Mouse (Mus musculus) adrenal gland, postnatal 25 days (tissue): ENCODE measurements around the gene Slc1a5. TPM values are rescaled to one million over a fixed set of nuclear protein-coding genes. Genes with fewer than 3 reads are reported as not detected.

Source experiments
- DNase-seq: peaks from one replicate; pipeline ENCODE4 v3.0.0; 2021; ENCODE audit warnings: mixed read lengths
- total RNA-seq: library from RNA; stranded (reverse); gene quantifications from 2 replicates; pipeline ENCODE4 v1.2.3, GENCODE M21; 2021

Slc1a5 gene
- total RNA-seq, 1 experiment from 2014 or later = 99.0 TPM

DNA sequence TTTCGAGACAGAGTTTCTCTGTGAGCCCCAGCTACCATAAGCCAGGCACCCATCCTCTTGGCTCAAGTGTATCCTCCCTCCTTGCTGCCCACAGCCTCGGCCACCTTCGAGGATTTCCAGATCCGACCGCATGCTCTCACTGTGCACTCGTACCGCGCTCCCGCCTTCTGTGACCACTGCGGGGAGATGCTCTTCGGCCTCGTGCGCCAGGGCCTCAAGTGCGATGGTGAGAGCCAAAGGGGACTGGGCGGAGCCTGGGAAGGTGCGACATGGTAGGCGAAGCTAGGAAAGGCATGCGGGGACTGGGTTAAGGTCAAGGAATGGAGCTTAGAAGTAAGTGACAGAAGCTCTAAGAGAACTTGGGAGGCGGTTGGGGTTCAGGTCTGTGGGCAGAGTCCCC, 66.4 kb downstream of the Slc1a5 start:
- DNase-seq = no peak

Other genes starting within 250 kb of the Slc1a5 start
- gene Arhgap35, start 166.3 kb upstream of the Slc1a5 start, total RNA-seq = 74.8 and 76.1 TPM in 2 replicates
- gene Ceacam15, start 105.6 kb upstream of the Slc1a5 start, total RNA-seq = not detected in 2 replicates
- gene Ceacam9, start 59.4 kb upstream of the Slc1a5 start, total RNA-seq = not detected in 2 replicates
- 130 and 139 TPM in 2 replicates for gene Ap2s1, start 42.9 kb upstream of the Slc1a5 start, total RNA-seq
- 73.7 and 116 TPM in 2 replicates for gene Strn4, start 34.5 kb downstream of the Slc1a5 start, total RNA-seq
- 27.5 and 28.2 TPM in 2 replicates for gene Fkrp, start 35.4 kb downstream of the Slc1a5 start, total RNA-seq
- 17.5 and 23.9 TPM in 2 replicates for gene Prkd2, start 61.6 kb downstream of the Slc1a5 start, total RNA-seq
- gene Dact3, start 94.0 kb downstream of the Slc1a5 start, total RNA-seq = 1.8 and 2.8 TPM in 2 replicates
- gene Gng8, start 110.4 kb downstream of the Slc1a5 start, total RNA-seq = 0.70 TPM in 1 of 2 replicates, not detected in the other
- gene Ptgir, start 125.2 kb downstream of the Slc1a5 start, total RNA-seq = 1.5 and 1.6 TPM in 2 replicates
- 242 and 255 TPM in 2 replicates for gene Calm3, start 142.8 kb downstream of the Slc1a5 start, total RNA-seq
- gene Pnmal2, start 163.3 kb downstream of the Slc1a5 start, total RNA-seq = 26.9 and 36.1 TPM in 2 replicates
- 4.3 and 5.4 TPM in 2 replicates for gene Pnmal1, start 178.3 kb downstream of the Slc1a5 start, total RNA-seq
- gene Gm42372, start 201.7 kb downstream of the Slc1a5 start, total RNA-seq = 1.1 and 2.1 TPM in 2 replicates
- 19.7 and 26.0 TPM in 2 replicates for gene Ccdc8, start 211.4 kb downstream of the Slc1a5 start, total RNA-seq
- 93.6 and 103 TPM in 2 replicates for gene Ppp5c, start 246.6 kb downstream of the Slc1a5 start, total RNA-seq